Mouse (Mus musculus) brown adipose tissue, adult 24 weeks (tissue): ENCODE measurements at regions not wholly inside any gene's neighbourhood (a gene's known extent, or its start where the extent isn't known, plus 50 kb on each side); places are given as distances from the start of the nearest gene placed in this dataset.

Source experiments
- H3K27ac ChIP-seq: fragments of 200-500 bp; replicated peaks from 2 replicates; pipeline ENCODE4 v1.5.1; 2012; ENCODE audit warnings: low read depth, mild to moderate bottlenecking, low read length
- H3K4me1 ChIP-seq: fragments of 200-500 bp; 2 replicates; pipeline ENCODE4 v1.6.1; 2012; ENCODE audit warnings: low read length, mixed read lengths; ENCODE audit not compliant: control insufficient read depth, insufficient read depth, insufficient read length
- H3K4me3 ChIP-seq: fragments of 200-500 bp; 2 replicates; pipeline ENCODE4 v1.5.1; 2012; ENCODE audit warnings: low read depth, mild to moderate bottlenecking, low read length, moderate library complexity; ENCODE audit not compliant: insufficient read depth

DNA sequence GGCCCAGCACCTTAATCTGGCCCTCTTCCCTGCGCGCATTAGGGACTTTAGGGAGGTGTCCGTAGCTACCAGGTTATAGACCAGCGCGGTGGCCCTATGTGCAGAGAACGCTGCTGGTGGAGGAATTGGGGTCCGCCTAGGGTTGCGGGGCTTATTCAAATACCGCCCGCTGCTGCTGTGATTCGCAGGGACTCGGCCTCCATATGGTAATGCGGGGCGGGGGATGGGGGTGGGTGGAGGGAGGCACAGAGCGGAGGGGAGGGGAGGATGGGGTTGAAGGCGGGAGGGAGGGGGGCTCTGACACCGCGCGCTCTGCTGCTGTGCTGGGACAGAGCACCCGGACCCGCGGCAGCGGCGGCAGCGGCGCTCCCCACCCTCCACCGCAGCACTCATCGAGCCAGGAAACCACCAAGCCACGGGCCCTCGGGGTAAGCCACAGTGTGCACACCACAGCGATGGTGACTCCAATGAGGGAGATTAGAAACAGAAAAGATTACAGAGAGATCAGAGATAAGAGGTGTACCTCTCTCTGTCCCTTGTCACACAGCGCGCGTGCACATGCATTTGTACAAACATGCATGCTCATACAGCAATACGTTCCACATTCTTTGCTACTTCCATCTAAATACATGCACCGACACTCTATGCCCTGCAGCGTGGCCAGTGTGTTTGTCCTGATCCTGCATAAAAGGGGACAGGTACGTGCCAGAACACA, 223.4 kb downstream of the Mef2c start:
- H3K27ac ChIP-seq = no peak overlapping the region
- H3K4me1 ChIP-seq = no peaks in the 10 kb centered on the region; the same call in 1 of the 2 replicates
- H3K4me3 ChIP-seq = no peak overlapping the region

DNA sequence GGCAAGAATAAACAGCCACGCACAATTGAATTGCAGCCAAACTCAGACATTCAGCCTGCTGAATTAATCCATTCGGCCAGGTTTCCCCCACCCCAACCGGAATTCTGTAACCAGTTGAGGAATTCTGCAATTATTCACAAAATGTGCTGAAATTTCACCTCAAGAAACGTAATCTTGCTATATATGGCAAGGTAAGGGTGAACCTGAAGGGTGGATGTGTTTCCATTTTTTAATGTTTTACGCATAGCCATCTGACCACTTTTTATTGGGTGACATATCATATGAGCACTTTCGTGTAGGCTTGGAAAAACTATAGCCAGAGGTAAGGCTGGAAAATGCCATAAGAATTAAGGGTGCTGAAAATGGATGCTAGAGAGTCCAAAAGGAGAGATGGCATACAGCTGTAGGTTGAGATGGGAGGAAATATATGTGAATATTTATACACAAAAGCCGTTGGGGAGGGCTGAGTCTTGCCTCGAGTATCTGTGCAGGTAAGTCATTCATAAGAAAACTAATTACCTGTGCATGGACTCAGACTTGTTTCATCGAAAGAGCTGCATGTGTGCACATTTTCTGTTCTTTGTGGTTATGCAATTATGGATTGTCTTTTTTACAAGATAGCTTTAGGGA, 224.0 kb downstream of the Mef2c start:
- Histone ChIP-seq H3K4me3 (no peak overlapping the region), H3K27ac (no peak overlapping the region), H3K4me1 (no peaks in the 10 kb centered on the region; the same call in 1 of the 2 replicates)

DNA sequence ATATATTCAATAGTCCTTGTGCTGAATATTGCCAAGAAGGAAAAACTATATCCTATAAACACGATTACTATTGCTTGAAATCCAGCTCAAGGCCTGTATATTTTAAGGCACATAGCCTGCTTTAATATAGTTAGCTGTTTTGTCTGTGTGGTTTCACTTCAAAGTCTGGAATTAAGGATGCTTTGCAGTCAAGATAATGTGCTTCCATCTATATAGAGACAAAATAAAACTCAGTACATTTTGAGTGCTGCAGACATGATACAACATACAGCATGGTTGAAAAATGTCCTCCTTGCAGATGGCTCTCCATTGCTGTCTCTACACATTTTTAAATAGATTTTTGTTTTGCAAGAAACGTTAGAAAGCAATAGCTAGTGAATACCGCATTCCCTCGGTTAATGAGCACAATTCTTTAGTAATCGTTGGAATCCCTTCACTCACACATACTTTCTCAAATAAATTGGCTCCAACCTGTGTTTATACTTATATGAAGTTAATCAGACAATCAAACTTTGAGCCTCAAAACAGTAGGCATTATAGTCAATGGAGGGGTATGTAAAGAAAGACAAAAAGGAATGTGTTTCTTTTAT, 224.7 kb downstream of the Mef2c start:
- H3K4me3 ChIP-seq = no peak overlapping the region
- H3K27ac ChIP-seq = no peak overlapping the region
- H3K4me1 ChIP-seq = no peaks in the 10 kb centered on the region; the same call in 1 of the 2 replicates

DNA sequence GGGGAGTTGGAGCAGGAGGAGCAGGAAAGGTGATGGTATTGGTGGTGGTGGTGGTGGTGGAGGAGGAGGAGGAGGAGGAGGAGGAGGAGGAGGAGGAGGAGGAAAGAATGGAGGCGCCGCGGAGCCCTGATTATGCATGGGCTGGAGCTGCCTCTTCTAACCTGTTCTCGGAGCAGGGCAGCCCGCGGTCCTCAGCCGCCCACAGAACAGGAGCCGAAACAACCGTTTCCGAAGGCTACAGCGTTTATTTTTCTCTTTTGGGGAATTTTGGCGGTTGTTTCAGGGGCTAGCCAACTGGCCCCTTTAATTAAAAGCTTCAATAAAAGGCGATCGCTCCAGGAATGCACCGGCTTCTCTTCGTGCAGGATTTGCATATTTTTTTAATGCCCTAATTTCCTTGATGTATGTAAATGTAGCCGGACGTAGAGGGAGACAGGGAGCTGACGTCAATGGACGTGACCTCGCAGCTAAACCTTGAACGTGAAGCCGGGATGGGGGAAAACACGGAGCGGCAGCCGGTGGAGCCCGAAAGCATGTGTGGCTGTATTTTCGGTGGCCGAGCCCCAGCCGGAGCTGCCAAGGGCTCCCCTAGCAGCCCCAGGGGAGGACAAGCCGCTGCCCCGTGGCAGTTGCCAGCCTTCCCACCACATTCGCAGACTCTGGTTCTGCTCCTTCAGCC, 225.6 kb downstream of the Mef2c start:
- Histone ChIP-seq H3K4me3 (peak overlapping the region; percentile 57), H3K27ac (no peak overlapping the region), H3K4me1 (no peaks in the 10 kb centered on the region; the same call in 1 of the 2 replicates)

DNA sequence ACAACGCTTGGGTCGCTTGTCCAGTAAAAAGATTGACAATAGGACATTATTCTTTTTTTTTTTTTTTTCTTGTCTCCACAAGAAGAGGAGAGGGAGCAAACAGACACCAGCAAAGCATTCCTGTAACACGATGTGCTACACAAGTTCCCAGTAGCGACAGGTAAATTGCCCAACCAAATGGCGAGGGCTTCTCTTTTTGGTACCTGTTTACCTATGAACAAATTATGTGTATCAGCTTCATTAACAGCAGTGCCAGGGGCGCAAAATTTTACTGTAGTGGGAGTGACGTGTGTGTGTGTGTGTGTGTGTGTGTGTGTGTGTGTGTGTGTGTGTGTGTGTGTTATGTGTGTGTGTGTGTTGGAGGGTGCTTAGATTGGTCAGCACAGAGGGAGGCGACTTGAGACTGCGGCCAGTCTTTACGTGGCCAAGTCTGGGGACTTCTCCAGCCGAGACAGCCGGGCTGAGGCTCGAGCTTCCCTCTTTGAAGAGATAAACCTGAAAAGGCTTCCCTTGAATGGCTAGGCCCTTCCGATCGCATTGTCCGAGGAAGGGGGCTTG, 226.4 kb downstream of the Mef2c start:
- no peak overlapping the region for H3K27ac ChIP-seq
- no peaks in the 10 kb centered on the region; the same call in 1 of the 2 replicates for H3K4me1 ChIP-seq
- H3K4me3 ChIP-seq = peak overlapping the region; percentile 57

DNA sequence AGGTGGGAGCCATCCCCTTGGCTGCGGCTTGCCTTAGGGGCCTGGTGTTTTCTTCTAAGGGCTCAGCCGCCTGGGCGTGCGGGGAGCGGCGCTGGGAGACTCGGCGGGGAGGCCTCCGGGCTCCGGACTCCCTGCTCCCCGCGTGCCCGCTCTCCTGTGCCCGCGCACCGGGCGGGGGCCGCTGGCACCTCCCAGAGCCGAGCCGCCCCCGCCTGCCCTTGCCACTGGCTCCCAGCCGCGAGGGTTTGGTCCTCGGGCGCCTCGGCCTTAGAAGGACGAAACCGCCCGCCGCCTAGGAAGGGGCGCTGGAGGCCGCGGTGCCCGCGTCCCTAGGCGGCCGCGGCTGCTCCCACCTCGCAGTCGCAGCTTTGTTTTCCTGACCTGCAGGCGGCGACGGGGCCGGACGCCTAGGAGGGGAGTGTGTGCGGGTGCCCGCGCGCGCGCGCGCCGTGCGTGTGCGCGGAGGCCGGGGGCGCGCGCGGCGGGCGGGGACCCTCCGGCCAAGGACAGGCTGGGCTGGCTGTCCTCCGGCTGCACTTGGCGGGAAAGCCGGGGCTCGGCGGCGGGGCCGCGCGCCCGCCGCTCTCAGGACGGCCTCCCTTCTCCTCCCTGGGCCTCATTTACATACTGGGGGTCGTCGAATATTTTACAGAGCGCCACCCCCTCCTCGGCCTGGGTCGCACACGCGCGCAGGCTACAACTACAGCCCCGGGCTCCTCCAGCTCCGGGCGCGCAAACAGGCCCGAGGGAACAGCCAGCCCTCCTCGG, 227.1 kb downstream of the Mef2c start:
- H3K4me3 ChIP-seq = peak overlapping the region; percentile 57
- no peaks in the 10 kb centered on the region; the same call in 1 of the 2 replicates for H3K4me1 ChIP-seq
- no peak overlapping the region for H3K27ac ChIP-seq

DNA sequence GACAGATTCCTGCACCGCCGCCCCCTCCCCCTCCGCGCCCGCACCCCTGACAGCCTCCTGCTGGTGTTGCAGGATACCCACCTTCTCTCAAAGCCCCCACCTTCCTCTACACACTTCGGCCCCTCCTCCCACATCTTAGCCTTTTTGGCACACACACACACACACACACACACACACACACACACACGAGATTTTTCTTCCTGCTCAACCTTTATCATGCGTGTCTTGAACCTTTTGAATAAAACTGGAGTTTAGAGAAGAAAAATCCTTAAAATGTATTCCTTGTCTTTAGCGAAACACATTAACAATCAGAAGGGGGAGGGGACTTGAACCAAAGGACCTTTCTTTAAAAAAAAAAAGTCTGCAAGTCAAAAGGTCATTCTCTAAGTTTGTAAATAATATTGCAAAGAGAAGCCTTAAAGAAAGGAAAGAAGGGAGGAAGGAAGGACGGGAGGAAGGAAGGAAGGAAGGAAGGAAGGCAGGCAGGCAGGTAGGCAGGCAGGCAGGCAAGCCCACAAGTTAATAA, 227.7 kb downstream of the Mef2c start:
- no peaks in the 10 kb centered on the region; the same call in 1 of the 2 replicates for H3K4me1 ChIP-seq
- H3K4me3 ChIP-seq = peak overlapping the region; percentile 57; the same call in 1 of the 2 replicates
- no peak overlapping the region for H3K27ac ChIP-seq

DNA sequence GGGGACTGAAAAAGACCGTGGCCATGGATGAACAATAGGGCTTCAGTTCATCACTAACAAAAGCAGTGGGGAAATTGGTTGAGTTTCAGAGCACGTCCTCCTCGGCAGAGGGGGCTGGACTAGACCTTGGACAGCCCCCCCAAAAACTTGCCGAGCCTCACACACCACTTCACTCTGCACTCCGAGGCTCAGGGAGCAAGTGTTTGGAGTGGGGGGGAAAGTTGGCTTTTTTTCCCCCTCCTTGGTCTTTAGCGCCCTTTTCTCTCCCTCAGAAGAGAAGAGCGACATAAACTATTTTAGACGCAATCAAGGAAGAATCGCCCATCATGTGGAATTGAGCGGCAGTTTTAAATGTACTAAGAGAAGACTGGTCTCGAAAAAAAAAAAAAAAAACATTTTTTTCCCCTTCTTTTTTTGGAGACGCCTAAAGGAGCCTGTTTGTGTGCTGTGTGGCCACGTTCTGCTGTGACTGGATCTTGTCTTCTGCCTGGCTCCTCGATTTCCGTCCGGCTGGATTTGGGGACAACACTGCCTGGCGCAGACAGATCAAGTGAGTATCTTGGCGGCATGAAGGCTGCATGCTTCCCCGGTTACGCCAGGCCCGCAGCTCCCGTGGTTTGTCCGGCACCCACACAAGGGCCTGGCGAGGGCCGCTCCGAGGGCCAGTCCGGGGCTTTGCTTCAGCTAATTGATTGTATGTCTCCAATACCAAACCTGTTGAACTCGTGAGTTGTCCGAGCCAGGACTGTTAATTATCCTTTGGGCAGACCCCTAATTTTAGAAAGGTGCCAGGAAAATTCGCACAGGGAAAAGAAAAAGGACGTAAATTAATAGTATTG, 228.7 kb downstream of the Mef2c start:
- Histone ChIP-seq H3K27ac (no peak overlapping the region), H3K4me3 (no peak overlapping the region), H3K4me1 (no peaks in the 10 kb centered on the region; the same call in 1 of the 2 replicates)

DNA sequence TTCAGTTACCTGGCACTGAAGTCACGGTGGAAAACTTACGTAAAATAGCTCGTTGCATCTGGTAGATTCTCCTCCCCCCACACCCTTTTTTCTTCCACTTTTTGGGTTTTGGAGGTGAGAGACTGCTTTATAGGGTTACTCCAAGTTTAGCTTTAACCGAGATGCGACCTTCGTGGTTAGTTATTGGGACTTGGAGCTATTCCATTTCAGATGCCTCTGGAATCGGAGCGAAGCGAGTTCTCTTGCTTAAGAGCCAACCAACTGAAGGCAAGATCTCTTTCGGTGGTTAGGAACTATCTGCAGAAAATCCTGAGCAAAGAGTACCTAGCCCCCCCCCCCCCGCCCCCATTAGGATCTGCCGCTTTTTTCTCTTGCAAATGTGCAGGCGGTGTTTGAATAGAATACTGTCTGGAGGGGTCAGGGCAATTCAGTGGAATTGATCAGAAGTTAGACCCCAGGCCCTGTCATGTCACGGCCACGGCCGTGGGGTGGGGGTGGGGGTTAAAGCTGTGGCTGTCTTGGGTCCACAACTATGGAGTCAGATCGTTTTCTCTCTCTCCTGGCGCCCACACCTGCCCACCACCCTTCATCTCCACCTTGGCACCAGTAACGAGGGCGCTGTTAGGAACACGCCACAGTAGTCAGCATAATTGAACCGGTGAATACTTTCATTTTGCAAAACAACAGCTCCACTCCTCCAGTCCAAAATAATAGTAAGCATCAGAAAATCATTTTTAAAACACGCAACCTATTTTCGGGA, 229.6 kb downstream of the Mef2c start:
- H3K27ac ChIP-seq = no peak overlapping the region
- no peaks in the 10 kb centered on the region; the same call in 1 of the 2 replicates for H3K4me1 ChIP-seq
- H3K4me3 ChIP-seq = no peak overlapping the region

DNA sequence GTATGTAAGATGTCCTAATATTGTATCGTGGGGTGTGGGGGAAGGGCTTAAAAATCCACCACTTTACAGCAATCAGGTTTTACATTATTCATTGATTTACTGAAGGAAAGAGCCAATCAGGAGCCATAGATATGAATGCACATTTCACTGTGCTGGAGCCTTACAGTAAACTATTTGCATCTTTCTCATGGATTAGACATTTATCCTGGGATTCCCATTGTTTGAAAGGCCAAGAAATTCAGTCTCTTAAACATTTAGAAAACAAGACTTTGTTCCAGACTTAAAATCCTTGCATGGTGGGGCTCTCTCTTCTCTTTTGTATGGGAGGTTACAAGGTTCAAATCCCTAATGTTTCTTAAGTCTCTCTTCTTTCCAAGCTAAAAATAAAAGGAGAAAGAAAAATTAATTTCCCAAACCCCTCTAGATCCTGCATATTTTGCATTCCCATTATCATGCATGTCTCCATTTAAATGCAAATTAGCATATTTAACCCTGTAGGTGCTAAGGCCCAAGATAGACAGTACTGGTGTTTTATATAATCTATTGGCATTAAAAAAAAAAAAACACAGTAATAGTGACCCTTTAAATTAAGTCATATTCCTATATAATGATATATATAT, 230.3 kb downstream of the Mef2c start:
- H3K4me1 ChIP-seq = no peaks in the 10 kb centered on the region; the same call in 1 of the 2 replicates
- H3K4me3 ChIP-seq = no peak overlapping the region
- no peak overlapping the region for H3K27ac ChIP-seq

DNA sequence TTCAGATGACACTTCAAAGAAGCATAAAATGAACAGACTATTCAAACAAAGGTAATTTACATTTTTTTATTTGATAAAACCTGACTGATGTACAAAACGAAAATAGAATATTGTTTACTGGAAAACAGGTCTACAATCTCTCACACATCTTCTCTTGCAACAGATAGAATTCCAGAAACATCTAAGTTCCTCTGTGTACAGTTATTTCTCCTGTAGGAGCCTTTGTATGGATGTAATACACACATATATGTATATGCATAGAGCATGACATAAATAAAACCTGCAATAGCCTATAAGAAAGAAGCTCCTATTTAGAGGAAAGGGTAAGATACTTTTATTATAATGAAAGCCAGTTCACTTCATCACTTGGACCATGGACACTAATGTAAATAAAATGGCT, 230.8 kb downstream of the Mef2c start:
- Histone ChIP-seq H3K4me1 (no peaks in the 10 kb centered on the region; the same call in 1 of the 2 replicates), H3K4me3 (no peak overlapping the region), H3K27ac (no peak overlapping the region)

DNA sequence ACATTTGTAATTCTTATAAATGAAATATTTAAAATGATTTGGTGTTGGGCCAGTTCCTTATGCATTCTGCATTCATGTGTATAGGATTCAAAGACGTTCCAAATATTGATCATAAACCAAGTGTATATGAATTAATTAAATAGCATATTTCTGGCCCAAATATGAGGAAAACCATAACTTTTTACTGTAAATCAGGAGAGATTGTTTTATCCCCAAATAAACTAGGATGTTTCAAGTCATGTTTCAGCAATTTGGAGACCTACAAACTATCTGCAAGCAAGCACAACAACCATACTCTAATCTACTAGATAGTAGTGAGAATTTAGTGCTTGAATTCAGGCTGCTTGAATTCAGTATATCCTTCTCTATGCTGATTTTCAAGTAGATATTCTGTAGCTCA, 231.3 kb downstream of the Mef2c start:
- H3K4me1 ChIP-seq = no peaks in the 10 kb centered on the region
- H3K4me3 ChIP-seq = no peak overlapping the region
- no peak overlapping the region for H3K27ac ChIP-seq
